Mouse (Mus musculus) B cell, adult 2 months (primary cell): ENCODE measurements around the gene Mfsd11.
"Not testable (repeated sequence)": the region's sequence is repeated elsewhere in the genome, so short reads cannot be mapped to it uniquely, and the experiment has no call there.

Experiments
- DNase-seq, 2 experiments: peaks; one replicate each; pipeline ENCODE4 v3.0.0; 2022

The Mfsd11 gene

DNA sequence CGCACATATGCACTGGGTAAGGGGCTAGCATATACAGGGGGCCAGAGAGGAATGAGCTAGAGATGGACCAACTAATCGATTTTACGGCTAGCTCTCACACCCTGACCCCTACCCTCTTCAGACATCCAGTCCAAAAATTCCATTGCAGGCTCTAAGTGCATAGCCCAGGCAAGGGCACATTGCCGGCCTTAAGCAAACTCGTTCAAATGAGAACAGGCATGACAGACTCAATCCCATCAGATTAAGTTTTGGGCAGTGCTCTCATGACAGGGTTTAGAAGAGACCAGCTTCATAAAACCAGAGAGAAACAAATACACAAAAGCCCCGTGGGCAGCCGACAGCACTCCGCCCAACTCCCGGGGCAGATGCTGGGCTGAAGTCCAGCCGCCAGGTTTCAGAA is 30.0 kb upstream of the Mfsd11 start:
- no peak for DNase-seq

DNA sequence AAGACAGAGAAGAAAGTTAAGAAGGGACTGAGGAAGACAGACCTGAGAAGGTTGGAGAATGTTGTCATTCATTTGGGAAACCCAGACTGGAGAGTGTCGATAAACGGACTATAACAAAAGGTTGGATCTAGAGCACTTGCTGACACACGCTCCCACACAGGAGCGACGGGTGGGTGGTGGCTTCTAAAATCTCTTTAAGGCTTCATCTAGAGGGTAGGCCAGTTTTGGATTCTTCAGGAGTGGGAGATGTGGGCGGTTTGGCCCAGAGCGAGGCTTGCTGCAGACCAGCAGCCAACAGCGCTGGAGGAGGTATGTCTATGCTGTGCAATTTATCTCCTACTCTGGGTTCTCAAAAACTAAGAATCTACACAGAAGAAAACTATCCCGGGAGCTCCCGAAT is 29.6 kb upstream of the Mfsd11 start:
- no peak for DNase-seq

DNA sequence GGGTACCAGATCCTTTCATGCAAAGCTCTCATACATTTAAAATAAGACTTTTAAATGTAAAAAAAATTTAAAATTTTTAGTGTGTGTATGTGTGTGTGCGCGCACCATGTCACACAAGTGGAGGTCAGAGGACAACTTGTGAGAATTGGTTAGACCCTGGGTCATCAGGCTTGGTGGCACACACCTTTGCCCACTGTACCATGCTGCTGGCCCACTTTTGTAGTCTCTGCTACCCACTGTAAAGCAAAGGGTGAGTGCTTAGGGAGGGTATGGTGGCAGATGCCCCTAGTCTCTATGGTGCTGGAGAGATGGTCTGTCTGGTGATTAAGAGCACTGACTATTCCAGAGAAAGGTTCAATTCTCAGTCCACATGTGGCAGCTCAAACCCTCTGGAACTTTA is 29.0 kb upstream of the Mfsd11 start:
- DNase-seq, result no peak

DNA sequence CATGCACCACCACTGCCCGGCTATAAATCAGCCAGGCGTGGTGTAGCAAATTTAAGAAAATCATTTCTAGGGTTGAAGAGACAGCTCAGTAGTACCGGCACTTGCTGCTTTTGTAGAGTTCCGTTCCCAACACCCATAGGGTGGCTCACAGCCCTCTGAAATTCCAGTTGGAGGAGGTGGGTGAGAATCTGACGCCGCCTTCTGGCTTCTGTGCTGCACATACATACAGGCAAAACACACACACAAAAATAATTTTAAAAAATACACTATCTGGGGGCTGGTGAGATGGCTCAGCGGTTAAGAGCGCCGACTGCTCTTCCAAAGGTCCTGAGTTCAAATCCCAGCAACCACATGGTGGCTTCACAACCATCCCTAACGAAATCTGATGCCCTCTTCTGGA is 28.4 kb upstream of the Mfsd11 start:
- not testable (repeated sequence) for DNase-seq

DNA sequence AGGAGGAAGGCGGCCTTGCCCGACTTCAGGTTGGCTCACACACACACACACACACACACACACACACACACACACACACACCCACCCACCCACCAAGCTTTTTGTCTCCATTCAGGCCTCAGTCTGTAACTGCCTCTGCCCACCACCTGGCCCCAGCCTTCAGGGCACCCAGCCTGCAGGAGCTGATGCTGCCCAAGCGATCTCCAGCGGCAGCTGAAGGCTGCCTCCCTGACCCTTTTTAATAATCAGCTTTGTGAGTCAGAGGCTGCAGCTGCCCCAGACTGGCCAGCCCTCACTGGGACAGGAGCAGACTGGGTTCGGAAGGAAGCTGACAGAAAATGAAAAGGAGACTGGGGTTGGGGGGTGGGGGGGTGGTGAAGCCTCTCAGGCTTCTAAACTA is 27.0 kb upstream of the Mfsd11 start:
- no peak for DNase-seq

DNA sequence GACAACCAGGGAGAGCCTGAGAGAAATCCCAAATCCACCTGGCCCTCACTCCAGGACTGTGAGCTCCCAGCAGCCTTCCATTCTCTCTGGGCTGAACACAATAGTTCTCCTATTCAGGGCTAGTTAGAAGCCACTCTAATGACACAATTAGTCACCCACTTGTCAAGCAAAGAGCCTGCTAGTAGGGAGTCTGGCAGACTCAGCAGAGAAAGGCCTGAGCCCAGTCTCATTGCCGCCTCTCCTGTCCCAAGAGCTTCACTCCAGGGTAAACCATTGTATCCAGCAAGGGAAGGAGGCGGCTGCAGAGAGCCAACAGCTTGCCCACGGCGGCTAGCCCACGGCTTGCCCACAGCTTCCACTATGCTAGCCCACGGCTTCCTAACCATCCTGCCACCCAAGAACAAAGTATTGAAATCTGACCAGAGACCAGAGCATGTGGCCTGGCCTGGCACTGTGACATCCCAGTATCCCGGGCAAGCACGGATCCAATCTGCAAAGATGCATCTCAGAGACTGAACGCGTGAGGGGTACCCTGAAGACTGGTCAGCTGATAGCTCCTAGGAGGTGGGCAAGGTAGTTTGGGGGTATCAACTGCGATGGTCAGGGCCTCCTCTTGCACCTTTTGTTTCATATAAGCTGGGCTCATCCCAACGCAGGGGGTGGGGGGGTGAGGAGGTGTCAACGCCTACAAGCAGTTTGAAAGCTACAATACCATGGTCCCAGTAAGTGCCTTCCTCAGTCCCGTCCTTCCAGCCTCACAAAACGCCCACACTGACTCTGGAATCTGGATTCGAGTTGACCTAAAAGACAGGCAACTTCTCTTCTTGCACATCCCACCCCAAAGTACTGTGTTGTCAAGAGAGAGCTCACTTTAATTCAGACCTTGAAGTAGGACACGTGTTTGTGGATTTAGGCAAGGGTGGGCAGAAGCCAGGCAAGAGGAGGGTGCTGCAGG is 25.4 kb upstream of the Mfsd11 start:
- DNase-seq, result no peak

DNA sequence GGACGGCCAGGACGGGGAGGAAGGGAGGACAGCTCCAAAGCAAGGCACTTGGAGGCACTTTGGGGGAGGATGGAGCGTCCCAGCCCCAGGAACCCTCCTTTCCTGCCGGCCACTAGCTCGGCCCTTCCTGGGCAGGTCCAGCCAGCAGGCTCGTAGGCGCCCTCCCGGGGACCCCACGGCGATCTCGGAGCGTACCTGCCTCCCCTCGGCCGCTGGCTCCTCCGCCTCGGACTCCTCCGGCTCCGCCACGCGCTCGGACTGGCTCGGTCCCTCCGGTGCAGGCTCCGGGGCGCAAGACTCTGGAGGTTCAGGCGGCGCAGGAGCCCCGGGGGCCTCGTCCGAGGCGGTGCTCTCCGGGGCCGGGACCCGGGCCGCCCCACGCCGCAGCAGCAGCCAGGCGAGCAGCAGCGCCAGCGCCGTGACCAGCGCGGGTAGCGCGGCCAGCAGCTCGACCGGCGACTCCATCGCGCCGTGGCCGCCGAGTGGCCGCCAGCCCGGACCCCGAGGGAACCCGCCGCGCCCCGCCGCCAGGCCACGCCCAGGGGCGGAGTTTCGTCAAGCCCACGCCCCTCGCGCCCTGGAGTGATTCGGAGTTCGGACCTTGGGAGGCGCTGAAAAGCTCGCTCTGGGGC is 24.6 kb upstream of the Mfsd11 start, which contains the start of gene Mxra7:
Mxra7 (minus strand) TSS at position 513 of the 632 bp plus-strand sequence.
- DNase-seq, result peak; percentile 63 to 70

DNA sequence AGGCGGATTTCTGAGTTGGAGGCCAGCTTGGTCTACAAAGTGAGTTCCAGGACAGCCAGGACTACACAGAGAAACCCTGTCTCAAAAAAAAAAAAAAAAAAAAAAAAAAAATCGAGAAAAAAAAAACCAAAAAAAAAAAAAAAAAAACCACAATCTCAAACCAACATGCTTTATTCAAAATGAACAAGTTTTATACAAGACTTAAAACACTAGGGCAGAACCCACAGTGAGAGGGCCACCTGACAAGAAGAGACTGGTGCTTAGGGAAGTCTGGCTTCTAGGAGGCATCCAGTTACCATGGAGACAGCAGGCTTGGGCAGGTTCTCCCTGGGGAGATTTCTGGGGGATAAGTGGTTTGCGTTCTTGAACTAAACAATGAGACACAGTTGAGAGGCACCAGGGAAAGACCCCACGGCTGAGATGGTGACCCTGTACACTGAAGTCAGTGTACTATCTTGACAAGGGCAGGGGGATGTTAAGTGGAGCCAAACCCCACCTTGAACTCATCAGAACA is 20.0 kb upstream of the Mfsd11 start:
- no peak for DNase-seq

DNA sequence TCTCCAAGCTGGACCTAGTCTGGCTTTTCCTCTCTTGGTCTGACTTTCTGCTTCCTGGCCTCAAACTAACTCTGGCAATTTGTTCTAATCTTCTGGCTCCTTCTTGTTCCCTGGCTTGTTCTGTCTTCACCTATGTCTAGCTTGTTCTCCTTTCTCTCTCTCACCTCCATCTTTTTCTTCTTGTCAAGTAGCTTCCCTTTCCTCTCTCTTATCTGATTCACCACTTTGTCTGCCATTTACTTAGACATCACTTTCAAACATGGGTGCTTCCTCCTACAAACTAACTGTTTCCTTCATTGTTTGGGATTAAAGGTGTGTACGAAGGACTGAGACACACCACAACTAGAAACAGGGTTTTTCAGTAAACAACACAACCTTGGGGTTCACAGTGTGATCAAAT is 17.3 kb upstream of the Mfsd11 start:
- no peak for DNase-seq

DNA sequence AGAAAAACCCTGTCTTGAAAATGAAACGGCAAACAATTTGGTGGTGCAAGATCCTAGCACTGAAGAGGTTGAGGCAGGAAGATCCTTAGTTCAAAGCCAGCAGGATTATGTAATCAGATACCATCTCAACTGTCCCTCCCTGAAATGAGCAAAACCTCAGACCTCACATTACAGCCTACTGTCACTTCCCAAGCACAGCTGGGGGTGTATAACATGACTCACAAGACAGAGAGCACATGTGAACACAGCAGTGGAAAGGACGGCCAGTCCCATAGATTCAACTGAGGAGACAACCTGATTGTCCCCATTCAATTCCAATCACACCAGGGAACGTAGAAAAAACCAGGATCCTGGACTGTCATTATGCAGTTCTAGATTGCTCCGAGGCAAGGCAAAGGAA is 16.0 kb upstream of the Mfsd11 start:
- no peak for DNase-seq

DNA sequence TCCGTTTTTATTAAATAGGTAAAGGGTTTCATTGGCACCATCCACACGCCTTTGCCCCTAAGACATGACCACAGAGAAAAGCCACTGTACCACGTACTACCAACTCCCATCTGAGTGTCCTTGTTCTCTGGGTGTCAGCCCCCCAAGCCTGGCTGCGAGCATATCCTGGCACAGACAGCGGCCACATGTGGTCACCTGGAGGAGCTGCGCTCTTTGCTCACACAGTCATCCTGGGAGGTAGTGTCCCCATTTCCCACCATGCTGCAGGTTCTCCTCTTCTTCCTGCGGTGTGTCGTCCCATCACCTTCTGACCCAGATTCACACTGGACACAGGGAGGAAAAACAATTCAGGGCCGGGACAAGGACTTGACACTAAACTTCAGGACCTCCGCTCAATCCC is 14.8 kb upstream of the Mfsd11 start:
- no peak for DNase-seq

DNA sequence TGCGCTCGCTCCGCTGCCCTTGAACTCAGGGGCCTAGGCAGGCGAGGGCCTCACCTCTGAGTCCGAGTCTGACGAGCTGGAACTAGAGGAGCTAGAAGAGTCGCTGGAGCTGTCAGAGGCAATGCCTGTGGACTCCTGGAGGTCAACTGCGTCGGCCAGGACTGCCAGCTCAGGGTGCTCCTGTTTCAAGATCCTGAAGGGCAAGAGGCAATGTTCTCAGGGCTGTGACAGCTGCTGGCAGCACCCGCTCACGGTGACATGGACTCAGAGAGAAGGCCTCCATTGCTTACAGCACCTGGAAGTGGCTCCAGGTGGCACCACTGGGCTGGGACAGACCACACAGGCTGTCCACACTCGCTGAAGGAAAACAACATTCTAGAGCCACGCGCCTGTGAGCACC is 13.3 kb upstream of the Mfsd11 start:
- DNase-seq, result no peak

DNA sequence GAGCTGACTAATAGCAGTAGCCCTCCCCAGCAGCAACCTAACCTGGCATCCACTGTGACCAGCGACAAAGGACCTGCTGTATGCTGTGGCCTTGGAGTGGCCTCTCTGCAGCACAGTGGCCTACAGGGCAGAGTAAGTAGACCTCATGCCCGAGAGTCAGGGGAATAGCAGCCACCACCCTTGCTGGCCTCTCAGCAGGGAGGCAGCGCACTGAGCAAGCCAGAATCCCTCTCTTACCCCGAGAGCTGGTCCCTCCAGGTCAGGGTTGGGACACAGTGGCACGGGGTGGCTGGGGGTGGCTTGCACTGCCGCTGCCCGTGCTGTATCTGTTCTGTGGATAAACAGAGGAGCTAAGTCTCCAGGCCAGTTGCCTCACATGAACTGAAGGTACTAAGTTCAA is 12.6 kb upstream of the Mfsd11 start:
- DNase-seq, result no peak

DNA sequence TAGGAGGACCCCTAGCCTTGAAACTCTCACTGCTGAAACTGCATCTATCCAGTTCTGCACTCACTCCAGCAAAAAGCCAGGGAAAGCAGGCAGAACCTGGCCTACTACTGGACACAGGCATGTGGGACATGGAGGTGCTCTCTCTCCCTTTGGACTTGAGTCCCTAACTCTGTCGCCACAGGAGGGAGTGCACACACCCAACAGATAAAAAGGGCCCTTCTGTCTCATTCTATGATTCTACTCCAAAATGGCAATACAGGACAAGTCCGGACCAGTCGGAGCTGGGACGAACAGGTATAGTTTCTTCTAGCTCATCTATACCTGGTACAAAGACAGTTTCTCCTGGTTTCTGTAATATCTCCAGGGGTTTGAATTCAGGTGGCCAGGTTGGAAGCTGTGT is 11.5 kb upstream of the Mfsd11 start:
- no peak for DNase-seq

DNA sequence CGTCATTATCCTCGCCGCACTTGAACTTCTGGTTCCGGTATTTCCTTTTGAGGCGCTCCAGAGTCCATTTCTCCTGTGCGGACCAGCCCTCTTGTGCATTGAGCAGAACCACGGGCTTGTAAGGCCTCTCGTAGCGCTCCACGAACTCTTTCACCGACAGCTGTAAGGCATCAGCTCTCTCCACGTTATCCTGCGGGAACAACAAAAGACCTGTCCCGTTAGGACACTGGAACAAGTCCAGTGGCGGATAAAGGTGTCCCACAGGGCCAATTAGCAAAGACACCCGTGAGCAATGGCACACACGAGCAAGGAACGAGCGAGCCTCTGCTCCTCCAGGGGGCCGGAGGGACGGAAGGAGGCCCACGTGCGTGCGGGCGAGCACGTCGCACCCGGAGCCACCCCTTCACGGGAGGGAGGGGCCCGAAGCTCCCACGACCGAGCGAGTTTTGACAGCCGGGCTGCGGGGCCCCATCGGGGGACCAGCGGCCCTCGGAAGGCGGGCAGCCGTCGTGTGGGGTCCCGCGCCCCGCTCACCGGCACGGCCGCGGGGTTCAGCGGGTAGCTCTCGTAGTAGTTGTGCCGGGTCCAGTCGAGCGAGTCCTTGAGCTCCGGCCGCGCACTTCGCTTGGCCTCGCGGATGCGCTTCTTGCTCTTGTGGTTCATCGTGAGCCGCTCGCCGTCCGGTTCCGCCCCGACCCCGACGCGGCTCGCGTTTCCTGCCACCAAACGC is 9.5 kb upstream of the Mfsd11 start:
- DNase-seq, result peak; percentile 72 to 75

DNA sequence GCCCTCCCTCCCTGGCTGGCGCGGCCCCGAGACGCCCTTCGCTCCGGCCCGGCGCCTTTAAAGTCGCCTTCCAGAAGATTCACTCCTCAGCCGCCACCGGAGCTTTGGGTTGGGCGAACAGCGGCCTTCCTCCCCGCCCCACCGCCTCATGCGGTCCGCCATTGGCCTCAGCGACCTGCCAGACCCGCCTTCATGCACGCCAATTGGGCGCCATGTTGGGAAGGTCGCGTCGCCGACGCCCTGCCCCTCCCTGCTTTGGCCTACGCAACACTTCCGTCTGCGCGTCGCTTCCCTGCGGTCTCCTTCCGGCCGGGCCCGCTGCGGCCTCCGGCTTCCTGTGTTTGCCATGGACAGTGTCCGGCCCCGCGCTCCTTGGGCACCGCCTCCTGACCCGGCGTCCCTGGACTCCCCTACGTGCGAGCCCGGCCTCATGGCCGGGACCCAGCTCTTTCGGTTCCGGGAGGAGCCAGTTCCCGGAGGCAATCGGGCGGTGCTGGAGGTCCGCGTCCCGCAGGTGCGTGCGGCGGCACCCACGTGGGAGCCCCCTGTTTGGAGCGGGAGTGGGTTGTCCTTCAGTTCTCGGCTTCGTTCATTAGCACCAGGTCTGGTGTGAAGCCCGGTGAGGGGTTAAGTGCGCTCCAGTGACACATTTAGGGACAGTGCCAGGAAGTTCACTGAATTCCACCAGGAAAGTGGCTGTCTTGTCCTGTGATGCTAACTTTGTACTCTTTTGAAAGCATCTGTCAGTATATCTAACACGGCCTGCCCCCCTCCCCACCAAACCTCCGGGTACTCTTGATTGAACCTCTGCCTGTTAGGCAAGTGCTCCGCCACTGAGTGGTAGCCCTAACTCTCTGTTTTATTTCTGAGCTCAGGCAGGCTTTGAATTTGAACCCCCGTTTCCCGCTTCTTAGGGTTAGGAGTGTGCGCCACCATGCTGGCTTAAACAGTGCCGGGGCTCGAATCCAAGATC is 8.7 kb upstream of the Mfsd11 start, which contains the start of the genes Mettl23 and Jmjd6:
Mettl23 (plus strand) TSS at position 18 of the 973 bp plus-strand sequence.
Jmjd6 (minus strand) TSS at position 189 of the 973 bp plus-strand sequence.
- peak; percentile 93 to 94 for DNase-seq

DNA sequence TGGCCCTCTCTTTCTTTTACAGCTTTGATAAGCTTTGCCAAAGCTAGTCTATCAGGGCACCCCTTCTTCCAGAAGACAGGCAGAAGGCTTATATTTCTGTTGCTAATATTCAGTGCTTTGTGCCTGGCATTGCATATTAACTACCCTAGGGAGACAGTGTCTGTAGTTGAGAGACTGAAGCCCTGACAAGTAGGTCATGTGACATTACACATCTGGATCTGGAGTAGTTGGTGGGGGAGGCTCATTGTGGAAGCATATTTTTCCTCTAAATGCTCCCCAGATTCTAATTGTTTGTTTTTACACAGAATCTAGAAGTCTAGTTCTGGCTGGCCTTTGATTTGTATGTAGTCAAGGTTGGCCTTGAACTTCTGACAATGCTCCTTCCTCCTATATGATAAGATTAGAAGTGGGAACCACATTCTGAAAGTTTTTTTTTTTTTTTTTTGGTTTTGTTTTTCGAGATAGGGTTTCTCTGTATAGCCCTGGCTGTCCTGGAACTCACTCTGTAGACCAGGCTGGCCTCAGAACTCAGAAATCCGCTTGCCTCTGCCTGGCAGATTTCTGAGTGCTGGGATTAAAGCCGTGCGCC is 5.6 kb upstream of the Mfsd11 start:
- DNase-seq, result no peak

DNA sequence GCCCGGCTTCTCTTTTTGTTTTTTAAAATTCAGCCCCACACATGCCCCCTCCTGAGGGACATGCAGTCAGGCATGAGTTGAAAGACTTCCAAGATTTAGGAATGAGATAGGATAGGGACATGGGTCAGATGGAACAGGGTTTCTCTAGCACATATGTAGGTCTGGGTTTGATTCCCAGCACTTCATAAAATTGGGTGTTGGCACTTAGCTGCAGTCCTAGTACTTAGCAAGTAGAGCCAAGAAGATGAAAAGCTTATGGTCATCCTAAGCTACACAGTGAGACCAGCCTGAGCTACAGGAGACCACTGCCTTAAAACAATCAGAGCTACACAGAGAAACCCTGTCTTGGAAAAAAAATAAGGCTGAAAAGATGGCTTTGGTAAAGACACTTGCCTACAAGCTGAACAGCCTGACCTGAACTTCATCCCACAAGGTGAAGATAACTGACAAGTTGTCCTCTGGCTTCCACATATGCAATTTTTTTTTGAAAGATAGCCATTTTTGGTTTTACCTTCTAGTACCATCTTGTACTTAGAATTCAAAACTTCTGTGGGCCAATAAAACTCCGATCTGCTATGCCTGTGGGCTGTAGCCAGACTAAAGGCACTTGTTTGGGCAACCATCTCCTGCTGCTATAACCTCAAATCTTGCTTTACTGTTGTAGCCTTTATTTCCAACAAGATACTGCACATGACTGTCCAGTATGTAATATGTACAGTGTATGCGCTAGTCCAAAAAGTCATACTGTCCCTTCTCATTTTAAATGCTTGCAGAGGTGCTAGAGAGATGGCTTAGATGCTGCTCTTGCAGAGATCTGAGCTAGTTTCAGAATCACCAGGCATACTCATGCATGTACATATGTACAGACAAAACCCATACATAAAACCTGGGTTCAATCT is 4.8 kb upstream of the Mfsd11 start:
- DNase-seq, result no peak

DNA sequence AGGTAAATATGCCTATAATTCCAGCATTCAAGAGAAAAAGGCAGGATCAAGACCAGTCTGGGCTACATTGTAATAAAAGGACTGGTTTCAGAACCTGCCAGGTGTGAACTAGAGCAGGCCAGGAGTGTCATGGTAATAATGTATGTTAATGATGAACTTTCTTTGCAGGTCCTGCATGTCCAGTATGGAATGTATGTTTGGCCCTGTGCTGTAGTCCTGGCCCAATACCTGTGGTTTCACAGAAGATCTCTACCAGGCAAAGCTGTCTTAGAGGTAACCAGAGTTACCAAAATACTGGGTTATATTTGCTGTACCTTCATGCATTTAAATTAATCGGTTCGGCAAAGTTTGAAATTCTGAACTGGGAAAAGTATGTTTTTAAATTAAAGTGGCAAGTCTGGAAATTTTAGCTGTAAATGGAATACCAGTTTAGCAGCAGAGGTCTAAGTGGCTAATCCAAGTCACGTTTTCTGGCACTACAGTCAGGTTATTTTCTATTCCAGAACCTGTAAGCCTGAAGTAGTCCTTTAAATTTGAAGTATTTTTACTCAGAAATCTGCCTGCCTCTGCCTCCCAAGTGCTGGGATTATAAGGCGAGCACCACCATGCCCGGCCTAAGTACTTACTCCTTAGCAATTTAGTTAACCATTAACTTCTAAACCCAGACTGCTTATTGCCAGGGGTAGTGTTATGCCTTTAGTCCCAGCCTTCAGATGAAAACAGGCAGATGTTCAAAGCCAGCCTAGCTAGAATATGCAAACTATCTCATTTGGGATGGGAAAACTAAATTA is 4.0 kb upstream of the Mfsd11 start:
- no peak for DNase-seq

DNA sequence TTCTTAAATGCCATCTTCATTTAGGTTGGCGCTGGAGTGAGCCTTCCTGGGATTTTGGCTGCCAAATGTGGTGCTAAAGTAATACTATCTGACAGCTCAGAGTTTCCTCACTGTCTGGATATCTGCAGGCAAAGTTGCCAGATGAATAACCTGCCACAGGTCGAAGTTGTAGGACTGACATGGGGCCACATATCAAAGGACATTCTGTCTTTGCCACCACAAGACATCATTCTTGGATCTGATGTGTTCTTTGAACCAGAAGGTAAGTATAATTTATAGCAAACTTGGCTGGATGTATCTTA is 3.4 kb upstream of the Mfsd11 start:
- not testable (repeated sequence) for DNase-seq
